Mouse (Mus musculus): Measurements from ENCODE around the gene Thra. TPM values are rescaled to one million over a fixed set of nuclear protein-coding genes. Genes with fewer than 3 reads are reported as not detected.
A peak's percentile ranks its signal among the peaks of the same experiment; 100 is the strongest.
"Not testable (repeated sequence)": the region's sequence is repeated elsewhere in the genome, so short reads cannot be mapped to it uniquely, and the experiment has no call there.

Thra gene
- polyA plus RNA-seq, 1 experiment from 2014 or later, result 106 TPM

DNA sequence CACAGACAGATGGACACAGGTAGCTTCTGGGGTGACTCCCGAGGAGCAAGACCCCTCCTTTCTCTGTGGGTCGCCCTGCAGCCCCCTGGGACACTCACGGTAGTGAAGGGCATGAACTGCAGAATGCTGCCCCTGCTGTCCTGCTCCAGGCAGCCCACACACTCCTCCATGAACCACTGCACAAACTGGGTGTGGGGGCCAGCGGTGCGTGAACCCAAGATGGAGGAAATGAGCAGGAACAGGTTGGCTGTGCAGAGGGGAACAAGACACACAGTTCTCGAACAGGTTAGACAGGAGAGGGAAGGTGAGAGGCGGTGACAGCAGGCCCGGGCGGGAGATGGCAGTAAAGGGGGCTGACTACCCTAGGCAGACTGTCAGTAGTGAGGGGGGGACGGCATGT is 35.4 kb upstream of the Thra start:
- H3K27me3 ChIP-seq, result no peaks in the 10 kb centered on the region
- peaks cover 66% of the 10 kb centered on the region for H3K36me3 ChIP-seq
- H3K4me1 ChIP-seq (replicated peaks), result no peaks in the 10 kb centered on the region
- no peak for ATAC-seq
- no peak overlapping the region for H3K27ac ChIP-seq
- H3K4me3 ChIP-seq (replicated peaks), result no peak overlapping the region
- H3K4me2 ChIP-seq (replicated peaks), result no peak overlapping the region
- H3K9me3 ChIP-seq, result no peaks in the 10 kb centered on the region
- WGBS, result 92% methylated on average over 10 of the region's 10 CpGs
- 0 out of 2 replicates have a peak overlapping the region, but pooled peaks have one; percentile 23 for H3K9ac ChIP-seq (replicated peaks)

DNA sequence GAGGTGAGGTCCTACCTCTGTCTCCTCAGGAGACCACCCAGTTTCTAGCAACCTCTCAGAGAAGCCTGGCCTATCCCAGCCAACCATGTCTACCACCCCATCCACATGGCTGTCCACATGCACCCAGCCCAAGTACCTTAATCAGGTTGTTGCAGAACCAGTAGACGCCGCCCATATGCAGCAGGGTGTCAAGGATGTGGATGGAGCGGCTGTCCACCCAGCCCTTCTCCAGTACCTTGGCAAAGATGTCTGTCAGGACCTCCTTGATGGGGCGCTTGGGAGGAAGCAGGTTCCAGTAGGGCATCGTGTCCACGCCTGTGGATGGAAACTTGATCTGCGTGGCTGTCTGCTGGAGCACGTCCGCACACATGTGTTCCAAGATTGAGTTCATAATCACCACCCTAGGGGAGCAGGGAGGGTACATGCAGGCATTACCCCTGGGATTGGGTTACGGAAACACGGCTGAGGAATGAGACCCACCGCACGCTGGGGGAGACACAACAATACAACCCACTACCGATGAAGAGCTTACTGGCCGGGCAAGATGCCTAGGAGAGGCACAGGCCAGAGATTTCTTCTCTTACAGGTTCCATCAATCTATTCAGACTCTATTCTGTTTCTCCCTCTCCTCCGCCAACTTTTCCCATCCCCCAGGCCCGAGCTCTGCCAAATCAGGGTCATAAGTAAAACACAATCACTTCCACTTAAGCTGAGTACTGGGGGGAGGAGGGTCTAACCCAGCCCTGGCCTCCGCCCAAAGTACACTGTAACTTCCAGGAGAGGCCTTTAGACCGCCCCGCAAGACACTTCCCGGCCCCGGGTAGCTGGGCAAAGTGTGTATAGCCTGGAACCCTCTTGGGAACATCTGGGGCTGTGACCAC is 32.8 kb upstream of the Thra start:
- Histone ChIP-seq H3K4me1 (replicated peaks) (no peaks in the 10 kb centered on the region), H3K27me3 (no peaks in the 10 kb centered on the region), H3K4me2 (replicated peaks) (no peak overlapping the region), H3K9ac (replicated peaks) (no peak overlapping the region), H3K4me3 (replicated peaks) (no peak overlapping the region), H3K36me3 (peaks cover 86% of the 10 kb centered on the region), H3K9me3 (no peaks in the 10 kb centered on the region), H3K27ac (no peak overlapping the region)
- no peak for ATAC-seq
- 94% methylated on average over 22 of the region's 22 CpGs for WGBS

DNA sequence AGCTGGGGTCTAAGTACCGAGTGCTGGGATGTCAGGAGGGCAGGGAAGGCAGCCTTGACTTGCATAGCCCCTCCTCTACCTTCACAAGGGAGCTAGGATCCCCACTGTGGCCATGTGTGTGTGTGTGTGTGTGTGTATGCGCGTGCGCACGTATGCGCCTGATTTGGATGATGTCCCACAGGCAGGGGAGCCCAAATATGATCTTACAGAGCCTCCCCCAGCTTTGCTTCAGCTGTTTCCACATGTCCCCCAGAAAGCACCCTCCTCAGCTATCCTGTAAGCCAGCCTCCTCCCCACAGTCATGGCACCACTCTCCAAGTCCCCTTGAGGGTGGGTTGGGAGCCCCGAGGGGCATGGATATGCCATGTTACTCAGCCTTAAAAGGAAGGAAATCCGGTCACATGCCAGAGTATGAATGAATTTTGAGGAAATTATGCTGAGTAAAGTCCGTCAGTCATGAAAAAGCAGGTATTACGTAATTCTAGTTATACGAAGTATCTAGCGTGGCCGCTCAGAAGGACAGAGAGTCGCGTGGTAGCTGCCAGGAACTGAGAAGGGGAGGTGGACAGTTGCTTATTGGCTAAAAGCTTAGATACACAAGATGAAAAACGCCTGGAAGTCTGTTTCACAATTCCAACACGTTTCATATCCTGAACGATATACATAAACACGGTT is 32.0 kb upstream of the Thra start:
- H3K9me3 ChIP-seq, result no peaks in the 10 kb centered on the region
- H3K9ac ChIP-seq (replicated peaks), result no peak overlapping the region
- H3K27me3 ChIP-seq, result no peaks in the 10 kb centered on the region
- 87% methylated on average over 19 of the region's 19 CpGs for WGBS
- H3K27ac ChIP-seq, result no peak overlapping the region
- H3K4me1 ChIP-seq (replicated peaks), result no peaks in the 10 kb centered on the region
- peaks cover 94% of the 10 kb centered on the region for H3K36me3 ChIP-seq
- H3K4me2 ChIP-seq (replicated peaks), result no peak overlapping the region
- no peak overlapping the region for H3K4me3 ChIP-seq (replicated peaks)
- ATAC-seq, result no peak

DNA sequence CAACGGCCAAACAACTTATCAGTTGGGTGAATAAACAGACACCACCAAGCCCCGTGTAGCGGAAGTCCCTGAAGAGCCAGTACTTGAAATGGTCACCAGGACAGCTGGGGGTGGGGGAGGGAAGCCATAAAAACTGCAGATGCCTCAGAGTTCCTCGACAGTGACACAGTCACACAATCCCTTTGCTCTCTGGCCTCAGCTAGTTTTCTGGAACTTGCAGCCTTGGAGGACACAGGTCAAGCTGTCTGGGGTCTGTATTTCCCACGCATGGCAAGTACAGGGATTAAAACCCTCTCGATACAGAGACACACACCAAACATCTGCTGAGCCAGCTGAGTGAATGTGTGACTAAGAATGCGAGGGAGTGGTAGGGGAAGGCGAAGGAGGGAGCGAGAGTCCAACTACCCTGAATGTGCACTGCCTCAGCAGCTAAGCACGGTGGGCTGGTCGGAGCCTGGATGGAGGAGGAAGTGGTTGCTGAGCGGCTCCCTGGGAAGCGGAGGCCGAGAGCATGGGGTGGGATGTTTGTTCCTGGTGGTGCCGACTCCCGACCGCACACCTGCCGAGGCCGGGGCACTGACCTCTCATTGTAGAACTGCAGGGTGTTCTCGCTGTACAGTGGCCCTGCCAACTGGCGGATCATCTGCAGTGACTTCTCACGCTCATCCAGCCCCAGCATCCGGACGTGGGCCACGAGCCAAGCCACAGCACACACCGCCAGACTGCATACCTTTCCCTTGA is 31.3 kb upstream of the Thra start:
- Histone ChIP-seq H3K36me3 (peaks cover 94% of the 10 kb centered on the region), H3K4me2 (replicated peaks) (no peak overlapping the region), H3K9me3 (no peaks in the 10 kb centered on the region), H3K9ac (replicated peaks) (no peak overlapping the region), H3K27me3 (no peaks in the 10 kb centered on the region), H3K4me1 (replicated peaks) (no peaks in the 10 kb centered on the region), H3K27ac (no peak overlapping the region), H3K4me3 (replicated peaks) (no peak overlapping the region)
- ATAC-seq, result no peak
- WGBS, result 88% methylated on average over 26 of the region's 26 CpGs

DNA sequence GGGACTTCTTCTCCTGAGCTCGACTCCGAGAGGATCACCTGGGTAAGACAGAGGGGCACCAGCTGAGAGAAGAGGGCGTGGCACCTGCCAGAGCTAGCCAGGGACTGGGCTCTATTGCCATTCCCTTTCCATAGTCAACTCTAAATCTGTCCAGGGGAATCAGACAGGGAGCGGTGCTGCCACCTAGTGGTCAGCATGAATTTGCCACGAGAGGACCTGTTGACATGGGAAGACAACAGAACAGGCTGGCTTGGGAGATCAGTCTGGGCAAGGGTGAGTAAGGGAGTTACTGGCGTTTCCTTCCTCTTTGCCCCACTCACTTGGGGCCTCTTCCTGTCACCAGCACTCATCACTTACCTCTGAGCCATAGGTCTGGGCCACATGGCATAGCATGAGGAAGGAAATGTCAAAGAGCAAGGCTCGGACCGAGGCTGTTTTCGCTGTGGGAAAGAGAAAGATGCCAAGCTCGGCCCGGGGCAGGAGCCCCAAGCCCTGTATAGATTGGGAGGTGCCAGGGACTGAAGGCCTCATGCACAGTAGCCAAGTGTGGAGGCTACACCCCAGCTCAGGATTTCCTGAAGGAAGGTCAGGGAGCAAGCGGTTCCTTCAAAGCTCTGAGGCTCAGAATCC is 29.9 kb upstream of the Thra start:
- peaks cover 94% of the 10 kb centered on the region for H3K36me3 ChIP-seq
- WGBS, result 58% methylated on average over 12 of the region's 12 CpGs
- ATAC-seq, result peak; percentile 69; the same call in 1 of the 2 replicates

DNA sequence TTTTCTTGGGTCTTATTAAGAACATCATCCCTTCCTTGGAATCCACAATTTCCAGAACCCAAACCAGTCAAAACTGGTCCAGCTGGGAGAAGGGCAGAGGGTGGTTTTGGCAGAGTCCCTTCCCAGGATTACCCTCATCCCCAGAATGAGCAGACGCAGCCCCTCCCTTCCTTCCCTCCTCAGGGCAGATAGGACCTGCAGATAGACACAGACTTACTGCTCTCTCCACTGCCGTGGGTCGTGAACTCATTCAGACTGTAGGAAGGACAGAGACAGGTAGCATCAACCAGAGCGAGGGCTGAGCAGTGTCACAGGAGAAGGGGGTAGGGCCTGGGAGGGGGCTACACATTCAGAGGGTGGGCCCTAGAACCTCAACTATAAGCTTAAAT is 29.4 kb upstream of the Thra start:
- Histone ChIP-seq H3K9me3 (no peaks in the 10 kb centered on the region), H3K4me3 (replicated peaks) (no peak overlapping the region), H3K4me2 (replicated peaks) (no peak overlapping the region), H3K27ac (no peak overlapping the region), H3K27me3 (no peaks in the 10 kb centered on the region), H3K9ac (replicated peaks) (no peak overlapping the region), H3K4me1 (replicated peaks) (no peaks in the 10 kb centered on the region), H3K36me3 (peaks cover 94% of the 10 kb centered on the region)
- WGBS, result 85% methylated on average over 4 of the region's 4 CpGs
- ATAC-seq, result no peak

More for the DNA sequence above, 29.9 kb upstream of the Thra start:
- no peak overlapping the region for H3K27ac ChIP-seq
- H3K4me2 ChIP-seq (replicated peaks), result no peak overlapping the region
- no peaks in the 10 kb centered on the region for H3K9me3 ChIP-seq
- H3K4me1 ChIP-seq (replicated peaks), result no peaks in the 10 kb centered on the region
- no peaks in the 10 kb centered on the region for H3K27me3 ChIP-seq
- no peak overlapping the region for H3K9ac ChIP-seq (replicated peaks)
- H3K4me3 ChIP-seq (replicated peaks), result no peak overlapping the region

DNA sequence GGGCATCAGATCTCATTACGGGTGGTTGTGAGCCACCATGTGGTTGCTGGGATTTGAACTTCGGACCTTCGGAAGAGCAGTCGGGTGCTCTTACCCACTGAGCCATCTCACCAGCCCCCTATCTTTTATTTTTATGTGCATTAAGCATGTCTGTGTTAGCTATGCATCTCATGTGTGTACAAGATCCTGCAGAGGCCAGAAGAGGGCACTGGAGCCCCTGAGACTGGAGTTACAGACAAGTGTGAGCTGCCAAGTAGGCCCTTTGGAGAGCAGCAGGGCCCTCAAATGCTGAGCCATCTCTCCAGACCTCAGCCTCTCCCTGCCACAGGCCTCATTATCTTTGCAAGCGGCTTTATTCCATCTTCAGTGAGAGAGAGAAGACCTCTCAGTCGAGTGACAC is 28.4 kb upstream of the Thra start:
- not testable (repeated sequence) for H3K27me3 ChIP-seq; H3K4me3 ChIP-seq (replicated peaks); H3K9ac ChIP-seq (replicated peaks); H3K4me1 ChIP-seq (replicated peaks); ATAC-seq; H3K9me3 ChIP-seq; H3K4me2 ChIP-seq (replicated peaks)
- peaks cover 94% of the 10 kb centered on the region for H3K36me3 ChIP-seq
- 86% methylated on average over 6 of the region's 6 CpGs for WGBS
- H3K27ac ChIP-seq, result 0 out of 2 replicates have a peak overlapping the region, but pooled peaks have one; percentile 21

DNA sequence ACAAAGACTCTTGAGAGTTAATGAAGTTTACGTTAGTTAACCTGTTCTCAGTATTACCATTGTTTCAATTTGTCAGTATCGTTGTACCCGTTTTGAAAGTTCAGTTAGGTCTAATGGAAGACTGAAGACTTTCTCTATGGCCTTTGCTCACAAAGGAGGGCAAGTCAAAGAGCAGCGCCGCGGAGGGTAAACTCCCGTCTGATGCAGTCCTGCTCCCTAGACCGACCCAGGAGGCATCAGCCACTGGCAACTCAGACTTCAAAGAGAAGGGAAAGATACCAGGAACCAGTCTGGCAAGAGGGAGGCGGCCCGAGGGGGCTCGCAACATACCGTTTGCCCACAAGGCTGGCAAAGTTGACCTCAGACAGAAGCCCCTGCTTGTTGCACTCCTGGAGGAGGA is 26.7 kb upstream of the Thra start:
- Histone ChIP-seq H3K27ac (no peak overlapping the region), H3K4me3 (replicated peaks) (no peak overlapping the region), H3K9ac (replicated peaks) (no peak overlapping the region), H3K9me3 (no peaks in the 10 kb centered on the region), H3K36me3 (peaks cover 91% of the 10 kb centered on the region), H3K27me3 (no peaks in the 10 kb centered on the region), H3K4me2 (replicated peaks) (no peak overlapping the region), H3K4me1 (replicated peaks) (peaks cover 8% of the 10 kb centered on the region)
- no peak for ATAC-seq
- WGBS, result 89% methylated on average over 12 of the region's 12 CpGs

DNA sequence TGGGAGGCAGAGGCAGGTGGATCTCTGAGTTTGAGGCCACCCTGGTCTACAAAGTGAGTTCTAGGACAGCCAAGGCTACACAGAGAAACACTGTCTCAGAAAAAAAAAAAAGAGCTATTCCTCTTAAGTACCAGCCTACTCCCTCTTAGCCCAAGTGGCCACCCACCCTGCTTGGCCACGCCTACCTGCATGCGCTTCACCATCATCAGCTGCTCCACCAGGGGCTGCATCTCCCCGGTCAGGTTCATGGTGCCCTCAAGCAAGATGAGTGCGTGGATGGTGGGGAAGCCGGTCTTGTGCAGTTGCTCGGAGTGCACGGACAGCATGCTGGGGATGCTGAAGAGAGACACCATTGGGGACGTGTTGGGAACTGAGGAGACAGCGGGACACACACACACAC is 24.5 kb upstream of the Thra start:
- H3K36me3 ChIP-seq, result peaks cover 72% of the 10 kb centered on the region
- no peak overlapping the region for H3K4me3 ChIP-seq (replicated peaks)
- ATAC-seq, result no peak
- no peak overlapping the region for H3K4me2 ChIP-seq (replicated peaks)
- H3K27me3 ChIP-seq, result no peaks in the 10 kb centered on the region
- no peaks in the 10 kb centered on the region for H3K9me3 ChIP-seq
- H3K27ac ChIP-seq, result no peak overlapping the region
- 94% methylated on average over 9 of the region's 9 CpGs for WGBS
- H3K4me1 ChIP-seq (replicated peaks), result peaks cover 8% of the 10 kb centered on the region
- no peak overlapping the region for H3K9ac ChIP-seq (replicated peaks)

DNA sequence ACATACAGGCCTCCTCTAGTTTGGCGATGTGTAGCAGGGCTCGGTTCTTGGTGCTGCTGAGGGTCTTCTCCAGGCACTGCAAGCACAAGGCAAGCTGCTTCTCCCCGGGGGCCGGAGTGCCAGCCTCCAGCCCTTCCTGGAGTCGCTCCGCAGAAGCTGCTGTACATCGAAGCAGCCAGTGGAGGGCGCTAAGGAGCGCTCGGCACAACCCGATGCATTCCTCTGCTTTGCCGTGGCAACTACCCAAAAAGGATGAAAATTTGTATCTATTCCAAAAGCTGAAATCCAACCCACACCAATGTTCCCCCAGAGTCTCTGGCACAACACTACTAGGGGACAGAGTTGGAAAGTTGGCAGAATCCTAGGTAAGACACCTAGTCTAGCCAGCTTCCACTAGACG is 22.5 kb upstream of the Thra start:
- Histone ChIP-seq H3K36me3 (peaks cover 55% of the 10 kb centered on the region), H3K4me2 (replicated peaks) (no peak overlapping the region), H3K9ac (replicated peaks) (no peak overlapping the region), H3K4me3 (replicated peaks) (no peak overlapping the region), H3K27ac (no peak overlapping the region), H3K27me3 (no peaks in the 10 kb centered on the region), H3K4me1 (replicated peaks) (peaks cover 8% of the 10 kb centered on the region), H3K9me3 (no peaks in the 10 kb centered on the region)
- ATAC-seq, result 0 out of 2 replicates have a peak, but pooled peaks have one; percentile 24
- WGBS, result 14% methylated on average over 13 of the region's 13 CpGs

DNA sequence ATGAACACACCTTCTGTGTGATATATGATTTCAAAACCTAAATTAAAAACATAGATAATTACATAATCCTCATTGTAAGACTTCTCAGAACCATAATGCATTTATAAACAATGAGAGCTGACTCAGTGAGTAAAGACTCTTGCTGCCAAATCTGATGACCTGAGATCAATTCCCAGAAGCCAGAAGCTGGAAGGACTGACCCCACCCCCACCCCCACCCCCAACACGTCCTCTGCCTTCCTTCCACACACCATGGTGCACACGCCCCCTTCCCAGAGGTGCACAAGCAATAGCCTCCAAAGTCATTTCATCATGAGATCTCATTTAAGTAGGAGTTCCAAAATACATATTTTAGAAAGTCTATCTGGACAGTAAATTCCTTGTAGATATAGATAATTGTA is 19.7 kb upstream of the Thra start:
- Histone ChIP-seq H3K27ac (no peak overlapping the region), H3K4me3 (replicated peaks) (no peak overlapping the region), H3K4me1 (replicated peaks) (peaks cover 8% of the 10 kb centered on the region), H3K27me3 (no peaks in the 10 kb centered on the region), H3K36me3 (peaks cover 54% of the 10 kb centered on the region), H3K4me2 (replicated peaks) (no peak overlapping the region), H3K9ac (replicated peaks) (no peak overlapping the region), H3K9me3 (no peaks in the 10 kb centered on the region)
- no peak for ATAC-seq
- WGBS, result 76% methylated on average over 2 of the region's 2 CpGs

Measured in midbrain, embryonic 13.5 days (tissue).